Mouse (Mus musculus): Measurements from ENCODE around the gene Teddm1a.

GRCm38 (mm10) chr1:153842121-153842740, 49.3 kb upstream of the Teddm1a start:
- TF ChIP-seq POLR2A (IDR thresholded peaks at IDR 0.05; ENCODE audit: low read depth, low read length) (no peak), CTCF (IDR thresholded peaks at IDR 0.05; ENCODE audit: extremely low read depth, insufficient read length, insufficient replicate concordance, low read depth, low read length) (no peak)

Data from small intestine, adult 2 months (tissue).